In genomic region chr16:73470535-73470934, GRCm38 (mm10) we compare ENCODE assay signal across 24 mouse cellular contexts.
DNase-seq lines count a peak whose midpoint lies in the region; ATAC-seq and TF ChIP-seq lines count a peak whose summit lies in the region.
"Had no signal": no experiment of that assay in that cellular context is flagged by ENCODE, and none has a peak within 500 bp of the region (broad histone marks: within the 10 kb centered on the region; RNA-seq: fewer than 3 reads in every experiment).

No protein-coding gene starts in this region.

- intact Hi-C loops in left cerebral cortex, postnatal 36 days (cut with DNase I), result no loop called here

- H3K4me3 ChIP-seq in forebrain, postnatal 0 days (ENCODE audit: low read depth, low read length), result no peak overlapping the region
- no peak overlapping the region for H3K4me3 ChIP-seq in forebrain, embryonic 12.5 days (replicated peaks)
- H3K4me3 ChIP-seq in kidney, postnatal 0 days (replicated peaks; ENCODE audit: low read depth, low read length), result no peak overlapping the region
- no peak overlapping the region for H3K4me3 ChIP-seq in stomach, postnatal 0 days (ENCODE audit: low read depth, low read length)
- H3K4me3 ChIP-seq: embryonic facial prominence, embryonic 15.5 days; heart, embryonic 12.5 days; hindbrain, embryonic 12.5 days had no signal

- no peak overlapping the region for H3K27ac ChIP-seq in forebrain, postnatal 0 days (ENCODE audit: low read depth, low read length)
- H3K27ac ChIP-seq in forebrain, embryonic 12.5 days, result no peak overlapping the region
- H3K27ac ChIP-seq in kidney, postnatal 0 days, result no peak overlapping the region
- no peak overlapping the region for H3K27ac ChIP-seq in stomach, postnatal 0 days (replicated peaks)
- H3K27ac ChIP-seq: embryonic facial prominence, embryonic 15.5 days; hindbrain, embryonic 12.5 days; liver, embryonic 14.5 days had no signal

- DNase-seq in forebrain, postnatal 0 days, result no peak
- DNase-seq in kidney, postnatal 0 days (ENCODE audit: low spot score), result no peak
- no peak for DNase-seq in kidney, adult 18-20 months
- DNase-seq in retina, postnatal 1 day, result peak; percentile 6
- DNase-seq in retina, embryonic 14.5 days (ENCODE audit: low spot score), result no peak
- no peak for DNase-seq in stomach, postnatal 0 days (ENCODE audit: low spot score)
- no peak for DNase-seq in left cerebral cortex, postnatal 36 days (ENCODE audit: low spot score in 2 of 2)
- DNase-seq: adrenal gland, adult 2 months; cerebellum, adult 11 months; cerebellum, adult 9-11 months; heart, postnatal 10 days; kidney, adult 8-10 months; kidney, postnatal 14 days; layer of hippocampus, postnatal 36 days; lung, postnatal 10 days; midbrain, embryonic 14.5 days; right cerebral cortex, postnatal 25 days; spleen, adult 18-20 months; thymus, postnatal 14 days had no signal

- peak; percentile 14; the same call in 1 of the 2 replicates for TF ChIP-seq CTCF in forebrain, postnatal 0 days (IDR thresholded peaks at IDR 0.05; ENCODE audit: low read depth)
- TF ChIP-seq CTCF in kidney, postnatal 0 days (IDR thresholded peaks at IDR 0.05; ENCODE audit: low read depth), result peak; percentile 26; the same call in 1 of the 2 replicates
- peak; percentile 52 for TF ChIP-seq CTCF in stomach, postnatal 0 days (IDR thresholded peaks at IDR 0.05; ENCODE audit: low read depth)

- H3K9ac ChIP-seq in forebrain, postnatal 0 days, result no peak overlapping the region
- no peak overlapping the region for H3K9ac ChIP-seq in forebrain, embryonic 12.5 days
- no peak overlapping the region for H3K9ac ChIP-seq in kidney, postnatal 0 days (ENCODE audit: low read depth, low read length)
- no peak overlapping the region for H3K9ac ChIP-seq in stomach, postnatal 0 days (ENCODE audit: low read length)
- H3K9ac ChIP-seq: embryonic facial prominence, embryonic 15.5 days; heart, embryonic 12.5 days; hindbrain, embryonic 12.5 days; liver, embryonic 14.5 days had no signal

- no peak overlapping the region for H3K4me2 ChIP-seq in forebrain, postnatal 0 days (ENCODE audit: low read depth)
- H3K4me2 ChIP-seq in forebrain, embryonic 12.5 days, result no peak overlapping the region
- no peak overlapping the region for H3K4me2 ChIP-seq in kidney, postnatal 0 days (ENCODE audit: low read length)
- no peak overlapping the region for H3K4me2 ChIP-seq in stomach, postnatal 0 days (replicated peaks; ENCODE audit: low read depth)
- H3K4me2 ChIP-seq: embryonic facial prominence, embryonic 15.5 days; heart, embryonic 12.5 days; hindbrain, embryonic 12.5 days had no signal

- H3K4me1 ChIP-seq in forebrain, postnatal 0 days (ENCODE audit: insufficient read depth), result no peaks in the 10 kb centered on the region
- no peaks in the 10 kb centered on the region for H3K4me1 ChIP-seq in forebrain, embryonic 12.5 days
- no peaks in the 10 kb centered on the region for H3K4me1 ChIP-seq in kidney, postnatal 0 days (replicated peaks; ENCODE audit: insufficient read depth, low read length)
- H3K4me1 ChIP-seq in stomach, postnatal 0 days (replicated peaks; ENCODE audit: control insufficient read depth, insufficient read depth), result no peaks in the 10 kb centered on the region
- H3K4me1 ChIP-seq: embryonic facial prominence, embryonic 15.5 days; heart, embryonic 12.5 days; hindbrain, embryonic 12.5 days had no signal

- 64% methylated on average over 4 of the region's 4 CpGs for WGBS in forebrain, postnatal 0 days
- whole genome bisulfite sequencing in forebrain, embryonic 12.5 days, result 67% methylated on average over 4 of the region's 4 CpGs
- 66% methylated on average over 4 of the region's 4 CpGs for WGBS in kidney, postnatal 0 days
- 63% methylated on average over 4 of the region's 4 CpGs for WGBS in stomach, postnatal 0 days

- H3K36me3 ChIP-seq in forebrain, postnatal 0 days (ENCODE audit: insufficient read depth), result no peaks in the 10 kb centered on the region
- no peaks in the 10 kb centered on the region for H3K36me3 ChIP-seq in forebrain, embryonic 12.5 days (replicated peaks)
- no peaks in the 10 kb centered on the region for H3K36me3 ChIP-seq in kidney, postnatal 0 days (ENCODE audit: insufficient read depth, low read length)
- H3K36me3 ChIP-seq in stomach, postnatal 0 days (ENCODE audit: control insufficient read depth, insufficient read depth, low read length), result no peaks in the 10 kb centered on the region
- H3K36me3 ChIP-seq: embryonic facial prominence, embryonic 15.5 days; heart, embryonic 12.5 days; hindbrain, embryonic 12.5 days had no signal

- no peak for TF ChIP-seq EP300 in stomach, postnatal 0 days (optimal IDR thresholded peaks at IDR 0.05)

- no peaks in the 10 kb centered on the region for H3K9me3 ChIP-seq in forebrain, postnatal 0 days (ENCODE audit: low read length)
- no peaks in the 10 kb centered on the region for H3K9me3 ChIP-seq in forebrain, embryonic 12.5 days
- no peaks in the 10 kb centered on the region for H3K9me3 ChIP-seq in kidney, postnatal 0 days (replicated peaks; ENCODE audit: low read length)
- no peaks in the 10 kb centered on the region for H3K9me3 ChIP-seq in stomach, postnatal 0 days (ENCODE audit: control insufficient read depth, low read length)
- H3K9me3 ChIP-seq: embryonic facial prominence, embryonic 15.5 days; heart, embryonic 12.5 days; hindbrain, embryonic 12.5 days had no signal

- no peaks in the 10 kb centered on the region for H3K27me3 ChIP-seq in forebrain, postnatal 0 days (ENCODE audit: insufficient read depth, low read length)
- H3K27me3 ChIP-seq in forebrain, embryonic 12.5 days, result no peaks in the 10 kb centered on the region
- no peaks in the 10 kb centered on the region for H3K27me3 ChIP-seq in kidney, postnatal 0 days (ENCODE audit: insufficient read depth, low read length)
- H3K27me3 ChIP-seq in stomach, postnatal 0 days (ENCODE audit: control insufficient read depth, insufficient read depth, low read length), result no peaks in the 10 kb centered on the region
- H3K27me3 ChIP-seq: embryonic facial prominence, embryonic 15.5 days; heart, embryonic 12.5 days; hindbrain, embryonic 12.5 days had no signal

- ATAC-seq in forebrain, postnatal 0 days, result no peak
- no peak for ATAC-seq in forebrain, embryonic 12.5 days (ENCODE audit: low FRiP score)
- no peak for ATAC-seq in kidney, postnatal 0 days (replicated peaks; ENCODE audit: low FRiP score, low read depth)
- ATAC-seq in stomach, postnatal 0 days (ENCODE audit: low FRiP score, low TSS enrichment), result no peak
